Mouse (Mus musculus) E14TG2a.4 (cell line): Measurements from ENCODE around the gene Rab11fip3.

Experiments used
- H3K27me3 ChIP-seq: 2 replicates; pipeline ENCODE4 v1.6.1; 2014; ENCODE audit warnings: low read length, control low read depth; ENCODE audit not compliant: insufficient read depth
- H3K36me3 ChIP-seq: 2 replicates; pipeline ENCODE4 v1.6.1; 2014; ENCODE audit warnings: low read length, control low read depth; ENCODE audit not compliant: insufficient read depth
- H3K4me1 ChIP-seq: replicated peaks from 2 replicates; pipeline ENCODE4 v1.6.1; 2014; ENCODE audit warnings: low read depth, low read length, control low read depth
- H3K4me3 ChIP-seq: replicated peaks from 2 replicates; pipeline ENCODE4 v1.5.1; 2014; ENCODE audit warnings: mild to moderate bottlenecking, low read length
- H3K9me3 ChIP-seq: 2 replicates; pipeline ENCODE4 v1.6.1; 2014; ENCODE audit warnings: low read length, control low read depth
- CTCF ChIP-seq: conservative IDR thresholded peaks from 2 replicates; pipeline ENCODE4 v1.5.1; 2014; ENCODE audit warnings: low read length
- NANOG ChIP-seq: IDR thresholded peaks from 2 replicates; pipeline ENCODE4 v1.6.1; 2014; ENCODE audit warnings: borderline replicate concordance, low read length, mixed read lengths
- POU5F1 ChIP-seq: IDR thresholded peaks from 2 replicates; pipeline ENCODE4 v1.6.1; 2014; ENCODE audit warnings: low read length, borderline replicate concordance

The Rab11fip3 gene

DNA sequence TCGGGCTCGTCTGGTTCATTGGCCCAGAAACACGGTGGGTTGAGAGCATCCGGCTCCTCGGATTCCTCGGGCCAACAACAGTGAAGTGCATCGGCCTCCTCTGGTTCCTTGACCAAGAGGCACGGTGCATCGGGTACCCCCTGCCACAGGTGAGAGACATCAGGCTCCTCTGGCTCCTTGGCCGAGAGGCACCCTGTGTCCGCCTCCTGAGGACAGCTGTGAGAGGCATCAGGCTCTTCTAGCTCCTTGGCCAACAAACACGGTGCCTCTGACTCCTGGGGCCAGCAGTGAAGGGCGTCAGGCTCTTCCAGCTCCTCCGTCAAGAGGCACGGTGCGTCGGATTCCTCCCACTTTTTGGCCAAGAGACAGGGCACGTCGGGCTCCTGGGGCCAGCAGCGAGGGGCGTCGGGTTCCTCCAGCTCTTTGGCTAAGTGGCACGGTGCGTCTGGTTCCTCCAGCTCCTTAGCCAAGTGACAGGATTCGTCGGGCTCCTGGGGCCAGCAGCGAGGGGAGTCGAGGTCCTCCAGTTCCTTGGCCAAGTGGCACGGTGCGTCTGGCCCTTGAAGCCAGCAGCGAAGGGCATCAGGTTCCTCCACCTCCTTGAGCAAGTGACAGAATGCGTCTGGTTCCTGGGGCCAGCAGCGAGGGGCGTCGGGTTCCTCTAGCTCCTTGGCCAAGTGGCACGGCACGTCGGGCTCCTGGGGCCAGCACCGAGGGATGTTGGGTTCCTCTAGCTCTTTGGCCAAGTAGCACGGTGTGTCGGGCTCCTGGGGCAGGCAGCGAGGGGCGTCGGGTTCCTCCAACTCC lies 1.1 kb downstream of the Rab11fip3 start:
- H3K27me3 ChIP-seq = peaks cover 33% of the 10 kb centered on the region
- TF ChIP-seq POU5F1 (no peak), CTCF (no peak), NANOG (no peak)
- H3K4me1 ChIP-seq = peaks cover 58% of the 10 kb centered on the region
- peaks cover 36% of the 10 kb centered on the region for H3K36me3 ChIP-seq
- H3K4me3 ChIP-seq = peak overlapping the region; percentile 89
- no peaks in the 10 kb centered on the region for H3K9me3 ChIP-seq

DNA sequence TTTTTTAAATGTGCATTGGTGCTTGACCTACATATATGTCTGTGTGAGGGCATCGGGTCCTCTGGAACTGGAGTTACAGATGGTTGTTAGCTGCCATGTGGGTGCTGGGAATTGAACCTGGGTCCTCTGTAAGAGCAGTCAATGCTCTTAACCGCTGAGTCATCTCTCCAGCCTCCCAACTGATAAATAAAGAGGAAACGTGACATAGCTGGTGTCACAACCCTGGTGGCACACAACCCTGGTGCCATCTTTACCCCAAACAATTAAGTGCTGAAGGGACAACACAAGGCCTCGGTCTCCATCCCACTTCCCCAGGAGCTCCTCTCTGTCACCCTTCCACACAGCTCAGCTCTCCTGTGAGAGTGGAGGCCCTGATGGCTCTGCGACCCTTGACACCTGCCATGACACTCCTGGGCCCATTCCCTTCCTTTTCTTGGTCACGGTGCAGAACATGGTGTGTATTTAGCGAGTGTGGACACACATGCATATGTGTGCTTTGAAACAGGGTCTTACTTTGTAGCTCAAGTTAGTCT lies 2.8 kb downstream of the Rab11fip3 start:
- no peak for TF ChIP-seq CTCF
- no peak for TF ChIP-seq POU5F1
- TF ChIP-seq NANOG = no peak
- peaks cover 39% of the 10 kb centered on the region for H3K36me3 ChIP-seq
- peaks cover 65% of the 10 kb centered on the region for H3K4me1 ChIP-seq
- H3K27me3 ChIP-seq = peaks cover 33% of the 10 kb centered on the region
- no peaks in the 10 kb centered on the region for H3K9me3 ChIP-seq
- H3K4me3 ChIP-seq = 0 out of 2 replicates have a peak overlapping the region, but pooled peaks have one; percentile 89

DNA sequence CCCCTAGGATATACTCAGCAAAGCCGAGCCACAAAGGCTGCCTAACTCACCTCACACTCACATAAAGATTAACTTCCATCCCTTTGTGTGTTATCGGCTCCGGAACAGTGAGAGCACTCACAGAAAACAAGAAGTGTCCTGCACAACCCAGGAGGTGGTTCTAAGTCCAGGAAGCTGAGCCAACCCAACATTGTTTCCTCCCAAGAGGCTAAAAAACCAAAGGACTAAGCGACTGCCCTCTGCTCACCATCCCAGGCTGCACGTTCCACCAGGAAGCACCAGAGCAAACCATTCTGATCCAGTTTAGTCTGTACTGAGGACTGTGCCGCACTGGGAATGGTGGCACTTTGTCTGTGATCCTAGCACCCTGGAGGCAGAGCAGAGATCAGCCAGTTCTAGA lies 4.4 kb downstream of the Rab11fip3 start:
- Histone ChIP-seq H3K36me3 (peaks cover 39% of the 10 kb centered on the region), H3K4me3 (no peak overlapping the region), H3K4me1 (peaks cover 70% of the 10 kb centered on the region), H3K9me3 (no peaks in the 10 kb centered on the region), H3K27me3 (peaks cover 25% of the 10 kb centered on the region)
- TF ChIP-seq NANOG (no peak), POU5F1 (no peak), CTCF (no peak)

DNA sequence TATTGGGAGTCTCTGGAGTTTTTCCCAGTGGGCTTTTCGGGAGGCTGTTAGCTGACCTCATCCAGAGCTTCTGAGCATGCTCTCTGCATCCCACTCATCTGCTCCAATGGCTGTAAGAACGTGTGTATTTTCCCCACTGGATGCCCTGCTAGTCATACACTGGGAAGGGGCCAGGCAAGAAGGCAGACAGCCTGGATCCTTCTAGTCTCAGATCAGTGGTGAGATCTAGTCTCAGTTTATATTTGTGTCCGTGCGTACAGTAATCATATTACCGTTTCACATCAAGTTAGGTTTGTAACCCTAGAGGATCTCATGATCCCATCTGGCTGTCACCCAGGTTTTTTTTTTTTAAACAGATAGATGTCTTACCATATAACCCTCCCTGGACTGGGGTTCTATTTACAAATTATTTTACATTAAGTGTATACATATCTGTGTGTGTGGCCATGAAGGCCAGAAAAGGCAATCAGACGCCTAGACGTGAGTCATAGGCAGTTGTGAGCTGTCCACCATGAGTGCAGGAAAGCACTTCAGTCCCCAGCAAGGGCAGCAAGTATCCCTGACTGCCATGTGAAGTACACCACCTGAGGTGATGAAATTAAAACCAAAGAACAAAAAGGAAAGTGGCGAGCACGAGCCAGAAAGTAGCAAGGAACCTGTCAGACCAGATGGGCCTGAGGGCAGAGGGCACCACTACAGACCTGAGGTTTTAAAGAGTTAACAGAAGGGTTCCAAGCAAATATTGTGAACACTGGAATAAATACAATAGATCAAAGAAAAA lies 11.4 kb downstream of the Rab11fip3 start:
- TF ChIP-seq NANOG (no peak), POU5F1 (no peak), CTCF (no peak)
- peaks cover 84% of the 10 kb centered on the region for H3K4me1 ChIP-seq

DNA sequence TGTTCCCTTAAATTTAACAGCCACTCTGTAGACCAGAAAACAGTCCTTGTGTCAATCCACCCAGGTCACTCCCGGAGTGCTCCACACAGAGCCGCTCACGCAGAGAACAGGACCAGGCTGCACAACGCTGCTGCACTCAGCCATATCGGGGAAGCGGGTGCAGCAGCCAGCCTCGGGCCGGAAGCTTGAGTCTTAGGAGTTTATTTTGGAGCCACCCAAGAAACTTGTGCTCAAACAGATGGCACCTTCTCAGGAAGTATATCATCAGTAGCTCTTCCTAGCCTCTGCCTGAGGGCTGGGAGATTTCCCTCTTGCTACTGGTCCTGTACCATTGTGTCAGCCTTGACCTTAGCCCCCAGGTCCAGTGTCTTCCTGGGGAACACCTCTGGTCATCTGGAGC lies 12.1 kb downstream of the Rab11fip3 start:
- Histone ChIP-seq H3K4me1 (peaks cover 78% of the 10 kb centered on the region), H3K36me3 (peaks cover 24% of the 10 kb centered on the region), H3K27me3 (no peaks in the 10 kb centered on the region), H3K4me3 (no peak overlapping the region), H3K9me3 (no peaks in the 10 kb centered on the region)
- no peak for TF ChIP-seq POU5F1
- TF ChIP-seq CTCF = no peak
- TF ChIP-seq NANOG = no peak

More for the DNA sequence above, 11.4 kb downstream of the Rab11fip3 start:
- no peak overlapping the region for H3K4me3 ChIP-seq
- no peaks in the 10 kb centered on the region for H3K9me3 ChIP-seq
- no peaks in the 10 kb centered on the region for H3K27me3 ChIP-seq
- peaks cover 24% of the 10 kb centered on the region for H3K36me3 ChIP-seq

DNA sequence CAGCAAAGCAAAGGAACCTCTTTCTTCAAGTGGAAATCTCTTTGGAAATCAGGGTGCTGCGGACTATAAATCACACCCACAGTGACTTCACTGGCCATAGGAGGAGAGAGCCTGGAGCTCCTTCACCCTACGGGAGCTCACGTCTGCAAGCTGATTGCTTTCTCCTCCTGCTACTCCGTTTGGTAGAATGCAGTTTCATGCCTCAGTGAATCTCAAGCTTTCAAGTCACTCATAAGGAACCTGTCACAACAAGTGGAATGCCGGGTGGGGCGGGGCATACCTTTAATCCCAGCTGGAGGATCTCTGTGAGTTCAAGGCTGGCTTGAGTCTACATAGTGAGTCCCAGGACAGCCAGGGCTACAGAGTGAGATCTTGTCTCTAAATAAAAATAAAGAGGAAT lies 14.2 kb downstream of the Rab11fip3 start:
- H3K27me3 ChIP-seq = no peaks in the 10 kb centered on the region
- peaks cover 21% of the 10 kb centered on the region for H3K36me3 ChIP-seq
- no peak overlapping the region for H3K4me3 ChIP-seq
- H3K4me1 ChIP-seq = peaks cover 70% of the 10 kb centered on the region
- TF ChIP-seq POU5F1 (no peak), NANOG (no peak), CTCF (no peak)
- no peaks in the 10 kb centered on the region for H3K9me3 ChIP-seq

DNA sequence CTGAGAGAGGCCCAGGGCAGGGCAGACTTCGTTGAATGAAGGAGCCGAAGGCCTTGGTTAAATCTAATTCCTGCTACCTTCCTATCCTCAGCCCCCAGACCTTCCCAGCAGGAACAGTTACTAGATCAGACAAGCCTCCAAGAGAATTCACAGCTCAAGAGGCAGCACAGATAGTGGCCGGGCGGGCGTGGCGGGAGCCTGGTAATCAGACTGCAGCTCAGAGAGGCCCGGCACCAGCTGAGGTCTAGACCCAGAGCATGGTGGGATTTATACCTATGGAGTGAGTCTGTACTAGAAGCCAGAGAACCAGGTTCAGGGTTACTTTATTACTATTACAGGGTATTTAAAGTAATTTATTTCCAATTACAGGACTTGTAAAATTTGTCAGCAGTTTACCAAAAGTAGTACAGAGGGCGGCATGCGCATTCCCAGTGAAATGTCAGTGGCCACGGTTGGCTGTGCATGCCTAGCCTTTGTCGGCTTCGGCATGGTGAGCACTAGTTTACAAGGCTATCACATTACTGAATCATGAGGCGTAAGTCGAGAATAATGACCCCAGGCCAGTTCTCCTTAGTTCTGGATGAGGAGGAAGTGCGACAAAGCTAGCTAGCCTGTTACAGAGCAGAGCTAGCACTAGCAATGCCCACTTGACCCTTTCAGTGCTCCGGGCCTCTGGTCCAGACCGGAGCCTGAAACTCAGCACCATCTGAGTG lies 15.1 kb downstream of the Rab11fip3 start:
- TF ChIP-seq POU5F1 (no peak), NANOG (no peak), CTCF (no peak)
- peaks cover 16% of the 10 kb centered on the region for H3K36me3 ChIP-seq
- H3K4me1 ChIP-seq = peaks cover 61% of the 10 kb centered on the region
- no peaks in the 10 kb centered on the region for H3K9me3 ChIP-seq
- H3K27me3 ChIP-seq = no peaks in the 10 kb centered on the region
- H3K4me3 ChIP-seq = no peak overlapping the region

DNA sequence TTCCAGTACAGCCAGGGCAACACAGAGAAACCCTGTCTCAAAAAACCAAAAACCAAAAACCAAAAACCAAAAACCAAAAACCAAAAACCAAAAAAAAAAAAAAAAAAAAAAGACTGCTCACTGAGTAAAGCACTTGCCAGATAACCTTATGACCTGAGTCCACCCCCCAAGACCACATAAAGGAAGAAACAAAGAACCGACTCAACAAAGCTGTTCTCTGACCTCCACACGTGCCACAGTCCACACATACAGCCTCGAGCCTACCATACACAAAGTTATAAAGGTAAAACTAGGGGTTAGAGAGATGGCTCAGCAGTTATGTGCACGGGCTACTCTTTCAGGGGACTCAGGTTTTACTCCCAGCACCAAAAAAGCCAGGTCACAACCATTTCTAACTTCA lies 16.6 kb downstream of the Rab11fip3 start:
- Histone ChIP-seq H3K36me3 (peaks cover 7% of the 10 kb centered on the region; the same call in 1 of the 2 replicates), H3K4me3 (no peak overlapping the region), H3K9me3 (no peaks in the 10 kb centered on the region), H3K4me1 (peaks cover 49% of the 10 kb centered on the region), H3K27me3 (no peaks in the 10 kb centered on the region)
- TF ChIP-seq CTCF = no peak
